Mouse (Mus musculus): ENCODE results near the gene Cpa5.

Cpa5 gene

DNA sequence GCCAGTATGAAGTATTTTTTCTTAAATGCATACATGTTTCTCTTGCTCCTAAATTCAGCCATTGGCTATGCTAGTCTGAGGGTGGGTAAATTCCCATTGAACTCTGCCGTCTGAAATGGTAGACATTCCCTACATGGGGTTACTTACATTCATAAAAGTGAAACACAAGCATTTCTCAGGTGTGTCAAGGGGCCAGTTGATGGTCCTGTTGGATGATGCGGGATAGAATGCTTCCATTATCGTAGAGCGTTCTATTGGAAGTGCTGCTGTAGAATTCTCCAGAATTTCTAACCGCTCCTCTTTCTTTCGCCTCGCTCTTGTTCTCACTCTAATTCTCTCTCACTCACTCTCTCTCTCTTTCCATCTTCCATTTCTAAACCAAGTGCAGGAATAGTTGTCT lies at the start of gene Cpa5:
Gene Cpa5 (plus strand): TSS at position 301 of the 400 bp plus-strand sequence.
- no peak for DNase-seq (ENCODE audit: low spot score in 2 of 2)

GRCm38 (mm10) chr6:30562132-30562531 lies 48.7 kb upstream of the Cpa5 start:
- DNase-seq (ENCODE audit: low spot score in 2 of 2), result no peak

DNA sequence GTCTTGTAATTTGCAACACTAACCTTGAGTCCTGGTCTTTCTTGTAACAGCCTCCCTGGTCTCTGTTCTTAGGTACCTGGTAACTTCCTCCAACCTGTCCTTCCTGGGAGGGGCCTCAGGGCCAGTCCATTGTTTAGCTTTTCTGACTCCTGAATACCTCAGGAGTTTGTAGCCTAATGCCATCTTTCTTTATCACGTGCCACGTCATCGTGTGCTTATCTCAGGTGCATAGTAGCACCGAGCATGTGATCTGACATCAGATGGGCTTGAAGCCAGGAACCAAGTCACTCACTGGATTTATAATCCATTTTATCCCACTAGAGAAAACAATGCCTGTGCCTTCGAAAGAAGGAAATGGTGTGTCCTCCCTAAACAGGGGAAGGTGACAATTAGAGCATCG lies 47.2 kb upstream of the Cpa5 start:
- DNase-seq (ENCODE audit: low spot score in 2 of 2), result no peak

DNA sequence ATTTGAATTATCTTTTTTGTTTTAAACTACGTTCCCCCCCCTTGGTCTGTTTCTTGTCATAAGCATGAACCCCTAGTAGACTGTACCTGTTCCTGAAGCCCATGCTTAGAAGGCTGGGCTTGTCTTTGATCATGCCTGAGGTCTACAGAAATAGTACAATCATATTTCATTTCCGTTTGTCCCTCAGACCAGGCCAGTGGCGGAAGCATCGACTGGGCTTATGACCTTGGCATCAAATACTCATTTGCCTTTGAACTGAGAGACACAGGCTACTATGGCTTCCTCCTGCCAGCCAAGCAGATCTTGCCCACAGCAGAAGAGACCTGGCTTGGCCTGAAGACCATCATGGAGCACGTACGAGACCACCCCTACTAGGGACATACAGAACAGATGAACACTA lies 46.8 kb upstream of the Cpa5 start:
- DNase-seq (ENCODE audit: low spot score in 2 of 2), result no peak

DNA sequence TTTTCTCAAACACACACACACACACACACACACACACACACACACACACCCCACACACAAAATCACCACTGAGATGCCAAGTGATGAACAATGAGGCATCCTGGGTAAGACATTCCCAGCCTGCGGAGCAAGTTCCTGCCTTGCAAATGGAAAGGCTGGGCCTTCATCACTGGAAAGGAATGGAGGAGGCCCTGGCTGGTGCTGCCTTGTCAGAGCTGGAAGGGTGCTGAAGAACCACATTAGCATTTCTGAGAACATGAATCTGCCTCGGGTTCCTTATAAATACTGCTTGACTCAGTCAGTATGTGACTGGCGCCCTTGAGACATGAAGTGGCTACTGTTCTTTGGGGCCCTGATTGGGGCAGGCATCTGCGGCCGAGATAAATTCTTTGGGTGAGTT lies 42.7 kb upstream of the Cpa5 start, which contains the start of gene Cpa4:
Gene Cpa4 (plus strand): TSS at position 301 of the 400 bp plus-strand sequence.
- no peak for DNase-seq (ENCODE audit: low spot score in 2 of 2)

DNA sequence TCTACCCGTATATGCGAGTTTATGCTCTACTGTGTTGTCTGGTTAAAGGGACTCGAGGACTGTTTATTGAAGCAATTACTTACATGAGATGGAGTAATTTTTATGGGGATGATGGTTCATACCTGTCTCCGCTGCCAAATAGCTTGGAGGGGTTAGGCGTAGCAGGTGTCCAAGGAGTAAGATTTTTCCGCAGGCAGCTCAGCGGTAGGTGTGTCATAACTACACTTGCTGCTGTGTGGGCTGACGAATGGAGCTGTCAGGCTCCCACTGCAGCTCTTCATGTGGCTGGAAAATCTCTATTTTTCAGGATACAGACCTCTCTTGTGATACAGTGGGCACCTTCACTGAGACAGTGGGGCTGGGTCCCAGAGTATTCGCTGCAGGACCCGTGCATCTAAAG lies 41.5 kb upstream of the Cpa5 start:
- DNase-seq (ENCODE audit: low spot score in 2 of 2), result no peak

DNA sequence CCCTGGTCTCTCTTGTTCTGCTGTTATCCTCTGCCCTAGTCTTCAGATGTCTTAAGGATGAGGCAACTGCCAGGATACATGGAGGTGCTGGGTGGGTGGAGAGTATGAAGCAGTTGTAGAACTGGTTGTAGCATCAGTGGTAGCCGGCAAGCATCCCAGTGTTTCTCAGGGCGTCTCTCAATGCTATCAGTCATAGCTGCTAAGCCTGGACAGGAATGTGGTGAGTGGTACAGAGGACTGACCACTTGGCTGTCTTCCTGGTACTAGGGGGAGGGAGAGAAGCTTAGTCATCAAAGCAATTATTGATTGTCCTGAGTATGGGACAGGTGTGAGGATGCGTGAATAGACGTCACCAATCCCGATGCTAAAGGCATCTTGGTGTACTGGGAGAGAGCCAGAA lies 40.8 kb upstream of the Cpa5 start:
- DNase-seq (ENCODE audit: low spot score in 2 of 2), result no peak

DNA sequence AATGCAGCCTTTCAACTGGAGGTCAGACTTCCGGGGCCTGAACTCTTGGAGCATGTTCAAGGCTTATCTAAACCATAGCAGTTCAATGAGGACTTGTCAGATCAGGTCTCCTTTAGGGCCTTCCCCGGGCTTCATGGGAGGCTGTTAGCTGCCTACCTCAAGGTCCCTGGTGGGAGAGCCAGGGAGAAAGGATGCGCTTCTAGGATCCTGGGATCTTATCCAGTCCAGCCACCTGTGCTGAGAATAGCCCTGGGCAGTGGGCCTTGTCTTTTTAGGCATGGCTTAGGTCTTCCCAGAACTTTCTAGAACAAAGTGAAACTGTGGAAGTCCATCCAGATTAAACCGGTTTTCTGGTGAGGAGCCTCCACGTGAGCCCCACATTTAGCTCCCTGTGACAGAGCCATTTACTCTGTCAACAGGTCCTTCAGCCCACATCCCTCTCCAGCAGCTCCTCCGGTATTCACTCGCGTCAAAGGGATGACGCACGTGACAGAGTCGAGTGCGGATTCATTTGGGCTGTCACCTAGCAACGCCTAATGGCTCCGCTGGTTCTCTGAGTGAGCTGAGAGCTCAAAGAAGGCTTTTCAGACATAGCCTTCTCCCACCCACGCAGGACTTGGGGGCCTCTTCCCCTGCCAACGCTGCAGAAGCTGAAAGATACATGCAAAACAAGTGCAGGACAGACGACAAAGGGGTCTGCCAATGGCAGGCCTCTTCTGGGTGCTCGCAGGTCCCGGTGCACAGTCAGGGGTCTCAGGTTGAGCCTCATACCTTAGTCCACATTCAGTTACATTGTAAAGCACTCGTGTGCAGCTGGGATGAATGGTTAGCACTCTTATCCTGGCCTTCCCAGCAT lies 38.1 kb upstream of the Cpa5 start:
- no peak for DNase-seq (ENCODE audit: low spot score in 2 of 2)

GRCm38 (mm10) chr6:30573380-30573779 lies 37.4 kb upstream of the Cpa5 start:
- DNase-seq (ENCODE audit: low spot score in 2 of 2), result no peak

DNA sequence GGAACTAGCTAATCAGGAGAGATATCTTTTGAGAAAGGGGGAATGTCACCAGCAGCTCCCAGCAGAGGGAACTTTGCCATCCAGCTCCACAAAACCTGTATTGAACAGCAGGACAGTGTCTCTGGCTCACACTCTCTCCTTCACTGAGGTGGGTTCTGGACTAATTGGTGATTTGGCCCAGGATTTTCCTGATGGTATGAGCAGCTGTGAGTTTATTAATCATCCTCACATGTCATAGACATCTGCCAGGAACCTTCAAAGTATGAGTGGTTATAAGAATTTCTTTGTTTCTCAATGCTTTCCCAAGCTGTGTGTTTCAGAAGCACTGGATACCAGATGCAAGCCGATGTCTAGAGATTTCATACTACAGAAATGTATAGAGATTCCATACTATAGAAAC lies 35.9 kb upstream of the Cpa5 start:
- no peak for DNase-seq (ENCODE audit: low spot score in 2 of 2)

GRCm38 (mm10) chr6:30576477-30577203 lies 34.2 kb upstream of the Cpa5 start:
- DNase-seq (ENCODE audit: low spot score in 2 of 2), result no peak

- no peak for DNase-seq (ENCODE audit: low spot score in 2 of 2)
These were observed 30.6 kb upstream of the Cpa5 start for GRCm38 (mm10) chr6:30579961-30580840.

GRCm38 (mm10) chr6:30580841-30581176 lies 30.0 kb upstream of the Cpa5 start:
- no peak for DNase-seq (ENCODE audit: low spot score in 2 of 2)

GRCm38 (mm10) chr6:30586886-30587442 lies 23.8 kb upstream of the Cpa5 start:
- DNase-seq (ENCODE audit: low spot score in 2 of 2), result no peak

DNA sequence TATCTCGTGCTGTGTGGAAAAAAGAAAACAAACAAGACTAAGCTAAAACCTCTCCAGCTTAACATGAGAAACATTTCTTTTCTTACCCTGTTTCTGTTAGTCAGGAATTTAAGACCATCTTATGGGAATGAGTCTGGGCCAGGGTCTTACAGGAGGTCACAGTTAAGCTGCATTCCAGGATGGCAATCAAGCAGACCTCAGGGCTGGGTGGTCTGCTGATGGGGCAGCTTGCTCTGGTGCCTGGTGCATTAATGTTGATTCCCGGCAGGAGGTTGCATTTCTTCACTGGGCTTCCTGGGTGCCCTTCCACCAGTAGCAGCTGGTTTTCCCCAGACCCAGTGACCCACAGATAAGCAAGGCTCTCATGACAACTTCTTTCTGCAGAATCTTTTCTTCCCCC lies 21.0 kb upstream of the Cpa5 start:
- DNase-seq (ENCODE audit: low spot score in 2 of 2), result no peak

GRCm38 (mm10) chr6:30591851-30592404 lies 18.9 kb upstream of the Cpa5 start:
- no peak for DNase-seq (ENCODE audit: low spot score in 2 of 2)

GRCm38 (mm10) chr6:30592417-30592974 lies 18.3 kb upstream of the Cpa5 start:
- no peak for DNase-seq (ENCODE audit: low spot score in 2 of 2)

DNA sequence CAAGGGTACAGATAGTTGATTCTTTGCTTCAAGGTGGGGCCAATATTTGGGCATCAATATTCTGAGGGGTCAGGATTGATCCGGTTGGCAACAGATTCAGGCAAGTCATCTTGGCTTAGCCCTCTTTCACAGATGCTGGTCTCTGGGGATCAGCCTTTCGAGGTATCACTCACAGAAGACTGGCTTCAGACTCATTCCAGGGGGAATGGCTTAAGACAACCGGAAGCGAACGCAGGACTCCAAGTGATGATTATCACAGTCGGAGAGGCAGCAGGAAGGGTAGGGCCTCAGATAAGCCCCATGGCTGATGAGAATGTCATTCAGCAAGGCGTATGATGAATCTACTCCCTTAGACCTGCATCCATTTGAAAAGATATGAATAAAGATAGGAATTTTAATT lies 16.4 kb upstream of the Cpa5 start:
- DNase-seq (ENCODE audit: low spot score in 2 of 2), result no peak

GRCm38 (mm10) chr6:30596230-30596898 lies 14.4 kb upstream of the Cpa5 start:
- DNase-seq (ENCODE audit: low spot score in 2 of 2), result no peak

DNA sequence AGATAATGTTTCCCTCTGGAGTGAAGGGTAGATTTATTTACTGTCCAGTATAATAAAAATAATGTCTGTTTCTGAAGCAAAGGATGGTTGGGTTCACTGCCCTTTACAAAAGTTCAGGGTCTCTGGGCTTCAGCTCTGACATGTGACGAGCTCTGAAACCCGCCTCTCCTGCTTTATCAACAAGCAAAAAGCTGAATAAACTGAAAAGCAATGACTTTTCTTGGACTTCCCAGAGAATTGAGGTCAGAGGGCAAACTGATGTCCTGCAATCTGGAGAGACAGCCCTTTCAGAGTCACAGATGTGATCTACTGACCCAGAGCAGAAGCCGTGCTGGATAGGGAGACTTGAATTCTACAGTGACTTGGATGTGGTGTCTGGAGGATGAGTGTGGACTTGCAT lies 10.8 kb upstream of the Cpa5 start:
- DNase-seq (ENCODE audit: low spot score in 2 of 2), result no peak

GRCm38 (mm10) chr6:30600995-30601394 lies 9.8 kb upstream of the Cpa5 start:
- no peak for DNase-seq (ENCODE audit: low spot score in 2 of 2)

All from thymus, postnatal 10 days (tissue).